Mouse (Mus musculus): ENCODE results near the gene Hmgcll1. TPM values are rescaled to one million over a fixed set of nuclear protein-coding genes. Genes with fewer than 3 reads are reported as not detected.

Hmgcll1 gene
- total and polyA plus RNA-seq, 3 experiments, result 0.22 TPM; not detected in 2

DNA sequence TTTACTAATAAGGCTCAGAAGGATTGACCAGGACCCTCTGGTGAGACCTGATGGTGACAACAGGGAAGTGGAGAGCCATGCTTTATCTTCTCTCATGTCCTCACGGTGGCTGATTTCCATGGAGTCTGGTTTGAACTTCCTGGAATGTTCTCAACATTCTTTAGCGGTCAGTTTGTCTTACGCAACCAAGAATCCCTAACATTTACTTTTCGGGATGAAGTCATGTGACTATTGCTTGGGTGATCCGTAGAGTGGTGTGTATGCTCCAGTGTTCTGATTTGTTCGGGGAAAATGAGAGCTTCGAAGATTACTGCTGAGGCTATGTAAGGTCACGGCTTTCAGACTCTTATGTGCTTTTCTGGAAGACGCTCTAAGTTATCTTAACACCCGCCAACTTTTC, 1.9 kb downstream of the Hmgcll1 start:
- H3K4me3 ChIP-seq (ENCODE audit: low read depth, low read length), result no peak overlapping the region
- ATAC-seq (ENCODE audit: extremely low read depth, insufficient number of reproducible peaks, low FRiP score, poor library complexity, severe bottlenecking) (no peak), DNase-seq (ENCODE audit: low spot score) (no peak)
- H3K27me3 ChIP-seq (ENCODE audit: insufficient read depth, low read length), result no peaks in the 10 kb centered on the region
- TF ChIP-seq GATA2 (IDR thresholded peaks at IDR 0.05; ENCODE audit: borderline replicate concordance, low read depth, low read length) (no peak), TAL1 (conservative IDR thresholded peaks at IDR 0.05; ENCODE audit: low read depth, low read length) (no peak)
- H3K36me3 ChIP-seq (replicated peaks), result no peaks in the 10 kb centered on the region
- H3K9me3 ChIP-seq (replicated peaks), result no peaks in the 10 kb centered on the region
- H3K4me1 ChIP-seq (ENCODE audit: insufficient read depth, low read depth, low read length), result peaks cover 2% of the 10 kb centered on the region

- Histone ChIP-seq H3K27me3 (ENCODE audit: insufficient read depth, low read length) (peaks cover 2% of the 10 kb centered on the region; the same call in 1 of the 2 replicates), H3K4me3 (ENCODE audit: low read depth, low read length) (no peak overlapping the region), H3K9me3 (replicated peaks) (no peaks in the 10 kb centered on the region), H3K36me3 (replicated peaks) (no peaks in the 10 kb centered on the region), H3K4me1 (ENCODE audit: insufficient read depth, low read depth, low read length) (no peaks in the 10 kb centered on the region)
- TF ChIP-seq GATA1 (IDR thresholded peaks at IDR 0.05; ENCODE audit: borderline replicate concordance, low read length), result no peak
- no peak for TF ChIP-seq POLR2AphosphoS5 (IDR thresholded peaks at IDR 0.05; ENCODE audit: insufficient replicate concordance, low read depth, low read length)
- no peak for TF ChIP-seq TAL1 (conservative IDR thresholded peaks at IDR 0.05; ENCODE audit: low read depth, low read length)
- TF ChIP-seq GATA2 (IDR thresholded peaks at IDR 0.05; ENCODE audit: borderline replicate concordance, low read depth, low read length), result no peak
- no peak for TF ChIP-seq CTCF (IDR thresholded peaks at IDR 0.05; ENCODE audit: low read depth, low read length)
- no peak for DNase-seq (ENCODE audit: low spot score)
- ATAC-seq (ENCODE audit: extremely low read depth, insufficient number of reproducible peaks, low FRiP score, poor library complexity, severe bottlenecking), result no peak
Observed at GRCm38 (mm10) chr9:76023551-76023973, 8.9 kb downstream of the Hmgcll1 start.

- Histone ChIP-seq H3K4me1 (ENCODE audit: insufficient read depth, low read depth, low read length) (no peaks in the 10 kb centered on the region), H3K36me3 (replicated peaks) (no peaks in the 10 kb centered on the region), H3K27me3 (ENCODE audit: insufficient read depth, low read length) (peaks cover 2% of the 10 kb centered on the region; the same call in 1 of the 2 replicates), H3K4me3 (ENCODE audit: low read depth, low read length) (no peak overlapping the region), H3K9me3 (replicated peaks) (no peaks in the 10 kb centered on the region)
- ATAC-seq (ENCODE audit: extremely low read depth, insufficient number of reproducible peaks, low FRiP score, poor library complexity, severe bottlenecking), result no peak
- no peak for DNase-seq (ENCODE audit: low spot score)
- TF ChIP-seq POLR2AphosphoS5 (IDR thresholded peaks at IDR 0.05; ENCODE audit: insufficient replicate concordance, low read depth, low read length) (no peak), GATA1 (IDR thresholded peaks at IDR 0.05; ENCODE audit: borderline replicate concordance, low read length) (no peak), TAL1 (conservative IDR thresholded peaks at IDR 0.05; ENCODE audit: low read depth, low read length) (no peak)
Observed at GRCm38 (mm10) chr9:76024277-76025246, 9.9 kb downstream of the Hmgcll1 start.

- no peaks in the 10 kb centered on the region for H3K36me3 ChIP-seq (replicated peaks)
- H3K4me3 ChIP-seq (ENCODE audit: low read depth, low read length), result no peak overlapping the region
- no peaks in the 10 kb centered on the region for H3K9me3 ChIP-seq (replicated peaks)
- H3K4me1 ChIP-seq (ENCODE audit: insufficient read depth, low read depth, low read length), result no peaks in the 10 kb centered on the region
- no peak for TF ChIP-seq TAL1 (conservative IDR thresholded peaks at IDR 0.05; ENCODE audit: low read depth, low read length)
- no peak for TF ChIP-seq GATA2 (IDR thresholded peaks at IDR 0.05; ENCODE audit: borderline replicate concordance, low read depth, low read length)
- no peak for TF ChIP-seq POLR2AphosphoS5 (IDR thresholded peaks at IDR 0.05; ENCODE audit: insufficient replicate concordance, low read depth, low read length)
- no peak for TF ChIP-seq CTCF (IDR thresholded peaks at IDR 0.05; ENCODE audit: low read depth, low read length)
- no peak for TF ChIP-seq GATA1 (IDR thresholded peaks at IDR 0.05; ENCODE audit: borderline replicate concordance, low read length)
- DNase-seq (ENCODE audit: low spot score) (no peak), ATAC-seq (ENCODE audit: extremely low read depth, insufficient number of reproducible peaks, low FRiP score, poor library complexity, severe bottlenecking) (no peak)
- H3K27me3 ChIP-seq (ENCODE audit: insufficient read depth, low read length), result no peaks in the 10 kb centered on the region
Observed at GRCm38 (mm10) chr9:76029471-76030199, 15.0 kb downstream of the Hmgcll1 start.

- Histone ChIP-seq H3K9me3 (replicated peaks) (no peaks in the 10 kb centered on the region), H3K27me3 (ENCODE audit: insufficient read depth, low read length) (no peaks in the 10 kb centered on the region), H3K4me1 (ENCODE audit: insufficient read depth, low read depth, low read length) (no peaks in the 10 kb centered on the region; the same call in 1 of the 2 replicates), H3K36me3 (replicated peaks) (no peaks in the 10 kb centered on the region), H3K4me3 (ENCODE audit: low read depth, low read length) (no peak overlapping the region)
- ATAC-seq (ENCODE audit: extremely low read depth, insufficient number of reproducible peaks, low FRiP score, poor library complexity, severe bottlenecking) (no peak), DNase-seq (ENCODE audit: low spot score) (no peak)
- TF ChIP-seq CTCF (IDR thresholded peaks at IDR 0.05; ENCODE audit: low read depth, low read length), result no peak
- TF ChIP-seq POLR2AphosphoS5 (IDR thresholded peaks at IDR 0.05; ENCODE audit: insufficient replicate concordance, low read depth, low read length), result no peak
- no peak for TF ChIP-seq GATA1 (IDR thresholded peaks at IDR 0.05; ENCODE audit: borderline replicate concordance, low read length)
- no peak for TF ChIP-seq TAL1 (conservative IDR thresholded peaks at IDR 0.05; ENCODE audit: low read depth, low read length)
- TF ChIP-seq GATA2 (IDR thresholded peaks at IDR 0.05; ENCODE audit: borderline replicate concordance, low read depth, low read length), result no peak
Observed at GRCm38 (mm10) chr9:76035058-76035457, 20.4 kb downstream of the Hmgcll1 start.

Data from G1E (cell line).